Mouse (Mus musculus) ES-E14 (cell line): ENCODE results near the gene Tnni3.

Experiments
- CHD2 ChIP-seq: IDR thresholded peaks from 2 replicates; pipeline ENCODE4 v1.6.1; 2014; ENCODE audit warnings: mild to moderate bottlenecking, low read depth, low read length, inconsistent platforms
- HCFC1 ChIP-seq: IDR thresholded peaks from 2 replicates; pipeline ENCODE4 v1.6.1; 2012; ENCODE audit warnings: low read length, inconsistent platforms, borderline replicate concordance; ENCODE audit not compliant: insufficient read depth
- MAFK ChIP-seq: IDR thresholded peaks from 2 replicates; pipeline ENCODE4 v1.6.1; 2014; ENCODE audit warnings: mild to moderate bottlenecking, low read depth, low read length, inconsistent platforms; ENCODE audit not compliant: insufficient read depth
- ZNF384 ChIP-seq: IDR thresholded peaks from 2 replicates; pipeline ENCODE4 v1.6.1; 2012; ENCODE audit warnings: low read depth, low read length, inconsistent platforms

DNA sequence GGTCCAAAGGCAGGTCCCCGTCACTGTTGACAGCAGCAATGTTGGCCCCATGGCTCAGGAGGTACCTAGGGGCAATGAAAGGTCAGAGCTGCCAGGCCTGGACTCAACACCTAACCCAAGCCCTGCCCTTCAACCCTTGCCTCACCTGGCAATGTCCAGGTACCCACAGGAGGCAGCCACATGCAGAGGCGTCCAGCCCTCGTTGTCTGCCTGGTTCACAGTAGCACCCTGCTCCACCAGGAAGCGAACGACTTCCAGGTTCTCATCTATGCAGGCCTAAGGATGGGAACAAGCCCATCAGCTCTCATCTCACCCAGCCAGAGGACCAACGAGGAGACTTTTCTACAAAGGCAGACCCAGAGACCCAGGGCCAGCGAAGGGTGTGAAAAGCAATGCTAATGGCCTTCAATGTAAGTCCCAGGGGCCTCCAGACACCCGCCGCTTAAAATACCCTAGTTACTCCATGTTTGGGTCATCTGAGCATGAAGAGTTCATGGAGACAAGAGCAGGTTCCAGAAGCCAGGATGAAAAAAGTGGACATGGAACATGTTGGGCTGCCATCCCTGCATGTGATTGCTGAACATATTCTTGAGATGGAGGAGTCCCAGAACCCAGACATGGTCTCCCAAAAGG, 26.6 kb downstream of the Tnni3 start:
- TF ChIP-seq ZNF384: no peak
- no peak for TF ChIP-seq MAFK
- TF ChIP-seq HCFC1: no peak
- TF ChIP-seq CHD2: no peak
